Comparison of ENCODE assay signal across 8 mouse cellular contexts in genomic region chr16:44138377-44138978, GRCm38 (mm10). TPM values are rescaled to one million over a fixed set of nuclear protein-coding genes. Genes with fewer than 3 reads are reported as not detected.
DNase-seq lines count a peak whose midpoint lies in the region; ATAC-seq lines count a peak whose summit lies in the region.

No protein-coding gene starts in this region.

- peak overlapping the region; percentile 94 for H3K4me2 ChIP-seq in liver, embryonic 12.5 days

- H3K9ac ChIP-seq in liver, embryonic 12.5 days = peak overlapping the region; percentile 95

- no peaks in the 10 kb centered on the region for H3K9me3 ChIP-seq in liver, embryonic 12.5 days (replicated peaks)

- 1% methylated on average over 24 of the region's 24 CpGs for WGBS in liver, embryonic 12.5 days (ENCODE audit: insufficient replicate concordance)

- peak overlapping the region; percentile 95 for H3K4me3 ChIP-seq in liver, embryonic 12.5 days

- H3K36me3 ChIP-seq in liver, embryonic 12.5 days = no peaks in the 10 kb centered on the region

- H3K27me3 ChIP-seq in liver, embryonic 12.5 days (replicated peaks) = no peaks in the 10 kb centered on the region

- peak; percentile 3 to 7; a peak in 2 of 4 replicates for ATAC-seq in hematopoietic stem cell, adult 5-6 weeks (replicated peaks in 1 of 2; ENCODE audit: insufficient read depth in 1 of 2, low FRiP score in 2 of 2, low TSS enrichment in 1 of 2, low read depth in 1 of 2, poor library complexity in 2 of 2, severe bottlenecking in 2 of 2)
- ATAC-seq in liver, embryonic 12.5 days = no peak

- H3K4me1 ChIP-seq in liver, embryonic 12.5 days = peaks cover 39% of the 10 kb centered on the region

- peak overlapping the region; percentile 99 for H3K27ac ChIP-seq in liver, embryonic 12.5 days

- peak; percentile 7 for DNase-seq in embryo, embryonic 11 days
- no peak for DNase-seq in embryo, embryonic 10 days (ENCODE audit: low spot score)
- peak; percentile 26 for DNase-seq in urinary bladder, adult 2 months (ENCODE audit: low spot score)
- no peak for DNase-seq in urinary bladder, adult 18-20 months (ENCODE audit: low spot score in 2 of 2)
- DNase-seq in spleen, adult 12 weeks (ENCODE audit: low spot score) = peak; percentile 5
- no peak for DNase-seq in Muller cell, postnatal 12 days (ENCODE audit: inconsistent ontology term)

RNA-seq across cellular contexts. Expression of gene Atp6v1a, which starts 1.0 kb away (rescaled TPM):
- 38.7 and 40.5 TPM in 2 replicates for polyA plus RNA-seq in urinary bladder, adult 2 months (2012; rRNA removed)
- 49.9 and 68.7 TPM in 2 replicates for total RNA-seq in hematopoietic stem cell, adult 5-6 weeks (2017)
- 27.2 and 28.0 TPM in 2 replicates for polyA plus RNA-seq in liver, embryonic 12.5 days (2016; fragmentation: Nextera tagmentation; extraction: Ambion mirVana)

RNA-seq across cellular contexts. Expression of gene Naa50, which starts 1.2 kb away (rescaled TPM):
- 20.7 and 31.9 TPM in 2 replicates for polyA plus RNA-seq in urinary bladder, adult 2 months (2012; rRNA removed)
- total RNA-seq in hematopoietic stem cell, adult 5-6 weeks (2017) = 95.1 and 108 TPM in 2 replicates
- 129 and 132 TPM in 2 replicates for polyA plus RNA-seq in liver, embryonic 12.5 days (2016; fragmentation: Nextera tagmentation; extraction: Ambion mirVana)

RNA-seq across cellular contexts. Expression of gene Usf3, which starts 34.6 kb away (rescaled TPM):
- polyA plus RNA-seq in urinary bladder, adult 2 months (2012; rRNA removed) = 8.6 and 10.7 TPM in 2 replicates
- total RNA-seq in hematopoietic stem cell, adult 5-6 weeks (2017) = 13.5 and 16.1 TPM in 2 replicates
- polyA plus RNA-seq in liver, embryonic 12.5 days (2016; fragmentation: Nextera tagmentation; extraction: Ambion mirVana) = 2.5 and 2.9 TPM in 2 replicates

Comparison
In these comparisons a context has a peak if more than half of its experiments do, and no peak if none do; other contexts are left out.
1. DNase-seq: peak in embryo, embryonic 11 days (single experiment), urinary bladder, adult 2 months (single experiment) and spleen, adult 12 weeks (single experiment); none in embryo, embryonic 10 days (single experiment), urinary bladder, adult 18-20 months (0 of 2) and Muller cell, postnatal 12 days (single experiment).